Mouse (Mus musculus): ENCODE data around the gene Rrad. TPM values are rescaled to one million over a fixed set of nuclear protein-coding genes. Genes with fewer than 3 reads are reported as not detected.
A peak's percentile ranks its signal among the peaks of the same experiment; 100 is the strongest.

Gene Rrad
- polyA plus RNA-seq, 2 experiments = 21.4 to 32.4 TPM

DNA sequence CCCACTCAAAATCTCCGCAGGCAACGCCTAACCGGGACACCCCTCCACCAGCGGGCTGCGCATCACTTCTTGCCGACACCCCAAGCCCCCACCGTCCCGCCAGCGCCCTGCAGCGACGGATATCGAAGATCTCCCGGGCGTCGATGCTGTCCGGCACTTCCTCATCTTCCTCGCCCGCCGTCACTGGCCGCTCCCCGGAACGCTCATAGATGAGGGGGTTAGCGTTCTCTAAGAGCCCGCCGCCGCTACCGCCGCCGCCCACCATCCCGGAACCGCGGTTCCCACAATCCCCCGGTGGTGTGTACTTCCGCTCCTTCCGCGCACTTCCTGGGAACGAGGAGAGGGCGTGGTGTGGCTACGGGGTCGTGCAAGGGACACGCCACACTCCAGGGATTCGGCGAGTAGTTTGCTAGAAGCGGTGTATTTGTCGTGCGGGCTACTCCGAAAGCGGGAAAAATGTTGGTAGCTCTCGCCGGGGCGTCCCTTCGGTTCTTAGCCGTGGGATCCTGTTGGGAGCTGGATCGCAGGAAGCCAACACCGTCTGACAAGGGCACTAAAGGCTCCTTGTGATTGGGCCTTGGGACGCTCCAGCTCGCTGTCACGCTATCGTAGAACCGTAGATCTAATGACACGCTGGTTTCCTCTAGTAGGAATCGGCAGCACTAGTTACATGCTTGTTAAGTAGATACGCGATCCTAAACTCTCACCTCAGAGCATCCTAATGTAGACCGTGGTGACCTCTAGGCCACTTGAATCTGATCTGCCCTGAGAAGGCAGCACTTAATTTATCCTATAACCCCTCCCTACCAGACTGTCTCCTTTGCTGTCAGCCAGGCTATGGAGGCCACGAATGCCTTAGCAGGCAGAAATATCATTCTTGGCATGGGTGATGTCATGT lies 10.5 kb upstream of the Rrad start, which contains the start of gene Ciao2b:
Ciao2b (minus strand) TSS at position 540 of the 898 bp plus-strand sequence.
- ATAC-seq (ENCODE audit: low FRiP score, low read depth) = peak; percentile 96
- peaks cover 14% of the 10 kb centered on the region for H3K4me1 ChIP-seq (ENCODE audit: control insufficient read depth, insufficient read depth, low read length)

DNA sequence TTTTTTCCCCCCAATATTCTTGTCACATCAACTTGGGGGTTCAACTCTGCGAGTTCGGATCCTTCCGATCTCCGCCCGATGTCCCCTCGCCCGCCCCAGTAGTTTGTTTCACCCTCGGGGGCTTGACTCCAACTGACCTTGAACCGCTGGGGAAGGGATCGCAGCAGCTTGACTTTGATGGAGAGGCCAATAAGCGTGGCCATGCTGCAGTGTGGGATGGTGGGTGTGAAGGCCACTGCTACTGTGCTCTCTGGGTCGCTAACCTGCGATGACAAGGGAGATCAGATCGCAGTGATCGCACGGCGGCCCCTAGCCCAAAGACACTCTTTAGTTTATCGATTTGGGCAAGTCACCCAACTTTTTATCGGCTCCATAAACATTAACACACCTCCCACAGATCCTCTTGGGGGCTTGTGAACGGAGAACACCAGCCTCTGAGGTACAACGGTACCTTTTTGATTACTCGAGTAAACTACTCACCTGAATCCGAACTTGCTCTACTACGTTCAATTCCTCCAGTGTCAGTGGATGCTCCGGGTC lies 9.8 kb upstream of the Rrad start:
- TF ChIP-seq POLR2A (IDR thresholded peaks at IDR 0.05; ENCODE audit: borderline replicate concordance, extremely low read depth, insufficient read depth, insufficient read length) = no peak
- peak overlapping the region; percentile 88 for H3K4me2 ChIP-seq (replicated peaks; ENCODE audit: low read depth, low read length, severe bottlenecking)
- peaks cover 15% of the 10 kb centered on the region for H3K36me3 ChIP-seq (ENCODE audit: control insufficient read depth, insufficient read depth, low read length)
- DNase-seq (ENCODE audit: low spot score) (no peak), ATAC-seq (ENCODE audit: low FRiP score, low read depth) (no peak)
- 9% methylated on average over 25 of the region's 25 CpGs for WGBS
- H3K27me3 ChIP-seq (ENCODE audit: control insufficient read depth, insufficient read depth, low read length) = no peaks in the 10 kb centered on the region
- H3K4me1 ChIP-seq (ENCODE audit: control insufficient read depth, insufficient read depth, low read length) = peaks cover 14% of the 10 kb centered on the region
- peak overlapping the region; percentile 71 for H3K9ac ChIP-seq (ENCODE audit: low read depth, low read length, severe bottlenecking)
- no peaks in the 10 kb centered on the region for H3K9me3 ChIP-seq (ENCODE audit: control insufficient read depth, low read length)
- H3K4me3 ChIP-seq (replicated peaks; ENCODE audit: low read length) = peak overlapping the region; percentile 87
- H3K27ac ChIP-seq (replicated peaks; ENCODE audit: low read depth, low read length) = no peak overlapping the region

More for the DNA sequence above, 10.5 kb upstream of the Rrad start, which contains the start of gene Ciao2b:
- H3K36me3 ChIP-seq (ENCODE audit: control insufficient read depth, insufficient read depth, low read length) = peaks cover 15% of the 10 kb centered on the region
- peak within 1 kb of the TSS; percentile 88 for H3K4me2 ChIP-seq (replicated peaks; ENCODE audit: low read depth, low read length, severe bottlenecking)
- peak within 1 kb of the TSS; percentile 71 for H3K9ac ChIP-seq (ENCODE audit: low read depth, low read length, severe bottlenecking)
- WGBS = under 1% methylated on average over 66 of the region's 66 CpGs
- H3K27me3 ChIP-seq (ENCODE audit: control insufficient read depth, insufficient read depth, low read length) = no peaks in the 10 kb centered on the region
- no peaks in the 10 kb centered on the region for H3K9me3 ChIP-seq (ENCODE audit: control insufficient read depth, low read length)
- 0 out of 2 replicates have a peak, but pooled peaks have one; percentile 34 for TF ChIP-seq POLR2A (IDR thresholded peaks at IDR 0.05; ENCODE audit: borderline replicate concordance, extremely low read depth, insufficient read depth, insufficient read length)
- H3K4me3 ChIP-seq (replicated peaks; ENCODE audit: low read length) = peak within 1 kb of the TSS; percentile 87
- peak within 1 kb of the TSS; percentile 58 for H3K27ac ChIP-seq (replicated peaks; ENCODE audit: low read depth, low read length)
- peak; percentile 88 for DNase-seq (ENCODE audit: low spot score)

DNA sequence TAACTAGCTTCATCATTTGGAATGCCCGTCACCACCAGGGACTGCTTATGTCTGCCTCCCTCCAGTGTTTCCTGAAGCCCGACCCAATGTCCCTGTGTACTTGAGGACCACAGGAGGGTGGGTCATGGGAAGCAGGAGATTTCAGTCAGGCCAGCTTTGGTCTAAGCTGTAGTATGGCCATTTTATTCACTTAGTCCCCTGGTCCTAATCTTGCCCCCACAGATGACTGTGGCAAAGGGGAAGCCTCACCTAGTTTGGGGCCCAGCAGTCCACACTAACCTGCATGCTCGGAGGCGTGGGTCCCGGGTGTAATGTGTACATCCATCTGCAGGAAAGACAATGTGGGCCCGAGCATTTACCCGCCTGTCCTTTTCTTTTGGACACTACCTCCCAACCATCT lies 9.1 kb upstream of the Rrad start:
- Histone ChIP-seq H3K4me3 (replicated peaks; ENCODE audit: low read length) (peak overlapping the region; percentile 87), H3K4me1 (ENCODE audit: control insufficient read depth, insufficient read depth, low read length) (peaks cover 14% of the 10 kb centered on the region), H3K27ac (replicated peaks; ENCODE audit: low read depth, low read length) (no peak overlapping the region), H3K27me3 (ENCODE audit: control insufficient read depth, insufficient read depth, low read length) (no peaks in the 10 kb centered on the region), H3K4me2 (replicated peaks; ENCODE audit: low read depth, low read length, severe bottlenecking) (peak overlapping the region; percentile 88), H3K9me3 (ENCODE audit: control insufficient read depth, low read length) (no peaks in the 10 kb centered on the region), H3K36me3 (ENCODE audit: control insufficient read depth, insufficient read depth, low read length) (peaks cover 16% of the 10 kb centered on the region), H3K9ac (ENCODE audit: low read depth, low read length, severe bottlenecking) (peak overlapping the region; percentile 71; the same call in 1 of the 2 replicates)
- TF ChIP-seq POLR2A (IDR thresholded peaks at IDR 0.05; ENCODE audit: borderline replicate concordance, extremely low read depth, insufficient read depth, insufficient read length) = no peak
- ATAC-seq (ENCODE audit: low FRiP score, low read depth) (no peak), DNase-seq (ENCODE audit: low spot score) (no peak)
- WGBS = 91% methylated on average over 7 of the region's 7 CpGs

DNA sequence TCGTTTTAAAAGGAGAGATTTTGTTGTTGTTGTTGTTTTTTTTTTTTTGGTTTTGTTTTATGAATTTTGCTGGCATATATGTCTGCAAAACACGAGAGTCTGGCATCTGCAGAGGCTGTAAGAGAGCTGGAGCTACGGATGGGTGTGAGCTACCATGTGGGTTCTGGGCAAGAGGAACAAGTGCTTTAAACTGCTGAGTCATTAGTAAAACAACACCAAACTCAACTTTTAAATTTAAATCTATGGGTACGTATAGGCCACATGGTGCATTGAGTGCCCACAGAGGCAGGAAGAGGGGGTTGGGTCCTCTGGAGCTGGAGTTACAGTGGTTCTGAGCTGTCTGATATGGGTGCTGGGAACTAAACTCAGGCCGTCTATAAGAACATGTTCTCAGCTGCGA lies 6.9 kb upstream of the Rrad start:
- no peak for DNase-seq (ENCODE audit: low spot score)
- Histone ChIP-seq H3K4me1 (ENCODE audit: control insufficient read depth, insufficient read depth, low read length) (peaks cover 14% of the 10 kb centered on the region), H3K4me2 (replicated peaks; ENCODE audit: low read depth, low read length, severe bottlenecking) (no peak overlapping the region), H3K9ac (ENCODE audit: low read depth, low read length, severe bottlenecking) (no peak overlapping the region), H3K27ac (replicated peaks; ENCODE audit: low read depth, low read length) (no peak overlapping the region), H3K27me3 (ENCODE audit: control insufficient read depth, insufficient read depth, low read length) (no peaks in the 10 kb centered on the region), H3K36me3 (ENCODE audit: control insufficient read depth, insufficient read depth, low read length) (peaks cover 20% of the 10 kb centered on the region), H3K4me3 (replicated peaks; ENCODE audit: low read length) (no peak overlapping the region), H3K9me3 (ENCODE audit: control insufficient read depth, low read length) (no peaks in the 10 kb centered on the region)
- 88% methylated on average over 6 of the region's 6 CpGs for WGBS
- no peak for TF ChIP-seq POLR2A (IDR thresholded peaks at IDR 0.05; ENCODE audit: borderline replicate concordance, extremely low read depth, insufficient read depth, insufficient read length)
- no peak for ATAC-seq (ENCODE audit: low FRiP score, low read depth)

DNA sequence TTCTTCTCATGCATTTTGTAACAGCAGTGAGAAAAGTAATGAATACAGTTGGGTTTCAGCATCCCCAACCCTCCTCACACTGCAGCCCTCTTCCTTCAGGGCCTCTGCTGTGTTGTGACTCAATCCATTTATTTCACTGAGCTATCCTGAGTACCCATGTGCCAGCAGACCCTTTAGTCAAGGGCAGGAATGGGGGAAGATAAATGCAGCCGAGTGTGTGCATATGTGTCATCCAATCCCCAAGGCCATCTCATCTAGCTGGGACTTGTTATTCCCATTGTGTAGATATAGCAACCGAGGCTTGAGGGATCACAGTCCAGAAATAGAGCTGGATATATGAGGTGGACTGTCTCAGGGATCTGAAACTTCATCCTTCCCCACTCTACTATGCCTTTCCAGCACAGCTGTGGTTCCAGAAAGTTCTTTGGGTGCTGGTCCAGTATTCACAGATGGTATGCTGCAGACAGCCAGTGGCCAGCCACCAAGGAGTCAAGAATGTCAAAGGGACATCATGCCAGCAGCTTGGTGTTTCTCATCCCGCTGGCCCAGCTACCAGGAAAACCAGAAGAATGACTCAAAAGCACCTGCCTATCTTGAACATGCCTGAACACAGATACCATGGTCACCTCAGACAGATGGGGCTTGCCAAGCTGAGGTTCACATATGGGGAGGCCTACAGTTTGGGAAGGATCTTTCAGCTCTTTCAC lies 4.0 kb upstream of the Rrad start:
- ATAC-seq (ENCODE audit: low FRiP score, low read depth) (no peak), DNase-seq (ENCODE audit: low spot score) (no peak)

More for the DNA sequence above, 4.0 kb upstream of the Rrad start:
- no peak overlapping the region for H3K27ac ChIP-seq (replicated peaks; ENCODE audit: low read depth, low read length)
- H3K4me3 ChIP-seq (replicated peaks; ENCODE audit: low read length) = no peak overlapping the region
- peaks cover 20% of the 10 kb centered on the region for H3K36me3 ChIP-seq (ENCODE audit: control insufficient read depth, insufficient read depth, low read length)
- TF ChIP-seq POLR2A (IDR thresholded peaks at IDR 0.05; ENCODE audit: borderline replicate concordance, extremely low read depth, insufficient read depth, insufficient read length) = no peak
- H3K27me3 ChIP-seq (ENCODE audit: control insufficient read depth, insufficient read depth, low read length) = peaks cover 6% of the 10 kb centered on the region; the same call in 1 of the 2 replicates
- H3K4me1 ChIP-seq (ENCODE audit: control insufficient read depth, insufficient read depth, low read length) = peaks cover 17% of the 10 kb centered on the region; the same call in 1 of the 2 replicates
- H3K4me2 ChIP-seq (replicated peaks; ENCODE audit: low read depth, low read length, severe bottlenecking) = no peak overlapping the region
- 89% methylated on average over 3 of the region's 3 CpGs for WGBS
- no peak overlapping the region for H3K9ac ChIP-seq (ENCODE audit: low read depth, low read length, severe bottlenecking)
- no peaks in the 10 kb centered on the region for H3K9me3 ChIP-seq (ENCODE audit: control insufficient read depth, low read length)

Data from limb, embryonic 14.5 days (tissue).